Mouse (Mus musculus): ENCODE data around the gene Mnat1. TPM values are rescaled to one million over a fixed set of nuclear protein-coding genes. Genes with fewer than 3 reads are reported as not detected.

Mnat1 gene
- polyA plus RNA-seq, 1 experiment = 7.9 TPM

DNA sequence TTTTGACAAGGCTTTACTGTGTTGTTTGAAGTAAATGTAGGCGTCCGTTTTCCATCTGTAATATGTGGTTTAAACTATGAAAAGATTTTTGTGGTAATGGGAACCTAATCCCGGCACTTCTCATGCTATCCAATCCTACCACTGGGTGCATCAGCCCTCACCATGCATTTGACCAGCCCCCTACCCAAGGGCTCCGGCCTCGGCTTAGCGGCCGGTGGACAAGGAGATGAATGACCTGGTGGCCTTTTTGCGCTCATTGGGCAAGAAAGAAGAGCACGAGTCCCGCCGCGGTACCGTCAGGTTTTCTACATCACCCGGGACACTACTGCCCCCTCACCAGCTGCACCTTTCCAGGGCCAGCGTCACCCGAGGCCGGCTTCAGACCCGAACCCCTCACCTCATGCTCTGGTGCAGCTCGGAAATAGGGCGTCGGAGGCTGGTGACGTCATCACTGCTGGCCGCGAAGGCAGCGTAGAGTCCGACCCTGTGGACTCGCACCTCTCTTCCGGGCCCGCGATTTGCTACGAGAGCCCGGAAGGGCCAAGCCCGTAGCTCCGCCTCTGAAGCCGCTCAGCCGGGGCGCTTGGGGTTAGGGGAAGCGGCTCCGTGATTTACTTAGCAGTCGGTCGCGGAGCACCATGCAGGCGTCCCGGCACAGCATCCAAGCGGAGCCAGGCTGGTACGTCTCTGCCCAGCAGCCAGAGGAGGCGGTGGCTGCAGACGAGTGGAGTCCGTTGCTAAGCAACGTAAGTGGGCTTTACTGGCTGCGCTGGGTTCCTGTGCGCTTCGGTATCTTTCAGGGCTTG lies 163.0 kb downstream of the Mnat1 start, which contains the start of the genes Trmt5 and Slc38a6:
TSS of gene Trmt5 (minus strand) at position 424 of the 806 bp plus-strand sequence.
TSS of gene Slc38a6 (plus strand) at position 493 of the 806 bp plus-strand sequence.
- Histone ChIP-seq H3K4me1 (ENCODE audit: control insufficient read depth, insufficient read depth, low read length) (peaks cover 13% of the 10 kb centered on the region), H3K36me3 (ENCODE audit: control insufficient read depth, insufficient read depth, low read length) (no peaks in the 10 kb centered on the region), H3K4me3 (ENCODE audit: insufficient read depth, low read depth, low read length) (peak within 1 kb of the TSS; percentile 67), H3K27ac (ENCODE audit: insufficient read depth, low read depth, low read length) (peak within 1 kb of the TSS; percentile 60), H3K27me3 (replicated peaks; ENCODE audit: control insufficient read depth, insufficient read depth, low read length) (no peaks in the 10 kb centered on the region)
- no peak for TF ChIP-seq POLR2A (IDR thresholded peaks at IDR 0.05; ENCODE audit: low read depth, low read length)
- TF ChIP-seq CTCF (conservative IDR thresholded peaks at IDR 0.05; ENCODE audit: insufficient read depth, insufficient read length, low read depth, low read length) = no peak
- under 1% methylated on average over 53 of the region's 53 CpGs for WGBS
- peak; percentile 96 for DNase-seq

DNA sequence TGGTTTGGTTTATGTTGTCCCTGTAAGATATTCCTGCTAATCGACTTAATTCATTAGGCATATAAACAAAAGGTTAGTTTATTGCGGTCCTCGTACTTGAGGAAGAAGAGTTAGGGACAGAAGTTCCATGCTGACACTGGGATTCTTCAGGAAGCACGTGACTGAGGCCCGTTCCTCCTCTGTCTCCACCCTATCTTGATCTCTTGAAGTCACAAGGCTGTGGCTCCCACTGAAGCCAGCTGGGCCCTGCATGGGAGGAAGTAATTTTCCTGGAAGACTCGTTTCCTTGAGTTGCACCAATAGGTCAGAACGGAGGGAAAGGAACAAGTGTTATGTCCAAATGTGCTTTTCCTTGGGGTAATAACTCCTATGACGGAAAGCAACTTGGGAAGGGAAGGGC lies 164.1 kb downstream of the Mnat1 start:
- H3K27me3 ChIP-seq (replicated peaks; ENCODE audit: control insufficient read depth, insufficient read depth, low read length) = no peaks in the 10 kb centered on the region
- peak; percentile 72 for DNase-seq
- peak overlapping the region; percentile 16; the same call in 1 of the 2 replicates for H3K27ac ChIP-seq (ENCODE audit: insufficient read depth, low read depth, low read length)
- peaks cover 13% of the 10 kb centered on the region for H3K4me1 ChIP-seq (ENCODE audit: control insufficient read depth, insufficient read depth, low read length)
- no peak for TF ChIP-seq CTCF (conservative IDR thresholded peaks at IDR 0.05; ENCODE audit: insufficient read depth, insufficient read length, low read depth, low read length)
- no peak for TF ChIP-seq POLR2A (IDR thresholded peaks at IDR 0.05; ENCODE audit: low read depth, low read length)
- WGBS = 38% methylated on average over 8 of the region's 8 CpGs
- H3K36me3 ChIP-seq (ENCODE audit: control insufficient read depth, insufficient read depth, low read length) = peaks cover 4% of the 10 kb centered on the region
- peak overlapping the region; percentile 67; the same call in 1 of the 2 replicates for H3K4me3 ChIP-seq (ENCODE audit: insufficient read depth, low read depth, low read length)

DNA sequence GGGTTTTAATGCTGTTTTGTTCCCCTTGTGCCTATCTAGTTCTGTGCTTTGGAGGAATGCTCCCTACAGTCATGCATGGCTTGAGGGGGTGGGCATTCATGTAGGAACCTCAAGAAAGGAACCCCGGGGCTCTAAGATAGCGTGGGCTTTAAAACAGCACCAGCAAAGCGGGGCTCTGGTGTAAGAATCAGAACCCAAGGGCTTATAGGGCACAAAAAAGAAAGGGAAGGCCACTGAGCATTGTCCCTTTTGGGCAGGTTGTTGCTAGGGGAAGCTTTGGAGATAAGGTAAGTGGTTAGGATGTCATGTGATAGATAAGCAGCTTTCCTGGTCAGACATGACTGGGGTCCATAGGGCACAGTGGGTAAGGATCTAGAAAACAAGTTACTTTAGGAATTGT lies 165.1 kb downstream of the Mnat1 start:
- DNase-seq = no peak
- peaks cover 4% of the 10 kb centered on the region for H3K36me3 ChIP-seq (ENCODE audit: control insufficient read depth, insufficient read depth, low read length)
- 81% methylated on average over 3 of the region's 3 CpGs for WGBS
- H3K27me3 ChIP-seq (replicated peaks; ENCODE audit: control insufficient read depth, insufficient read depth, low read length) = no peaks in the 10 kb centered on the region
- no peak overlapping the region for H3K4me3 ChIP-seq (ENCODE audit: insufficient read depth, low read depth, low read length)
- H3K4me1 ChIP-seq (ENCODE audit: control insufficient read depth, insufficient read depth, low read length) = peaks cover 13% of the 10 kb centered on the region
- H3K27ac ChIP-seq (ENCODE audit: insufficient read depth, low read depth, low read length) = no peak overlapping the region
- no peak for TF ChIP-seq POLR2A (IDR thresholded peaks at IDR 0.05; ENCODE audit: low read depth, low read length)
- no peak for TF ChIP-seq CTCF (conservative IDR thresholded peaks at IDR 0.05; ENCODE audit: insufficient read depth, insufficient read length, low read depth, low read length)

DNA sequence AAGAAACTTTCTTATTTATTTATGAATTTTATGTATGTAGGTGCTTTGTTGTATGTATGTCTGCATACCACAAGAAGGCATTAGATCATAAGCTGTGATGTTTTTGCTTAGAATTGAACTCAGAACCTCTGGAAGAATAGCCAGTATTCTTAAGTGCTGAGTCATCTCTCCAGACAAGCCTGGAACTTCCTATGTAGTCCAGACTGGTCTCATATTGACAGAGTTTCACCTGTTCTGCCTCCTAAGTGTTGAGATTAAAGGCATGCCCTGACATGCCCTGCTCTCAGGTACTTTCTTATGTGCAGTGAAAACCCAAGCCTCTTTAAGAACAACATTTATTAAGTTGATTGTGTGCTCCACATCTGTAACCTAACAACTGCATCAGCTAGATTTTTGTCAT lies 171.4 kb downstream of the Mnat1 start:
- Histone ChIP-seq H3K4me1 (ENCODE audit: control insufficient read depth, insufficient read depth, low read length) (no peaks in the 10 kb centered on the region), H3K36me3 (ENCODE audit: control insufficient read depth, insufficient read depth, low read length) (peaks cover 4% of the 10 kb centered on the region), H3K27ac (ENCODE audit: insufficient read depth, low read depth, low read length) (no peak overlapping the region), H3K27me3 (replicated peaks; ENCODE audit: control insufficient read depth, insufficient read depth, low read length) (no peaks in the 10 kb centered on the region), H3K4me3 (ENCODE audit: insufficient read depth, low read depth, low read length) (no peak overlapping the region)
- DNase-seq = no peak
- no peak for TF ChIP-seq CTCF (conservative IDR thresholded peaks at IDR 0.05; ENCODE audit: insufficient read depth, insufficient read length, low read depth, low read length)
- TF ChIP-seq POLR2A (IDR thresholded peaks at IDR 0.05; ENCODE audit: low read depth, low read length) = no peak

DNA sequence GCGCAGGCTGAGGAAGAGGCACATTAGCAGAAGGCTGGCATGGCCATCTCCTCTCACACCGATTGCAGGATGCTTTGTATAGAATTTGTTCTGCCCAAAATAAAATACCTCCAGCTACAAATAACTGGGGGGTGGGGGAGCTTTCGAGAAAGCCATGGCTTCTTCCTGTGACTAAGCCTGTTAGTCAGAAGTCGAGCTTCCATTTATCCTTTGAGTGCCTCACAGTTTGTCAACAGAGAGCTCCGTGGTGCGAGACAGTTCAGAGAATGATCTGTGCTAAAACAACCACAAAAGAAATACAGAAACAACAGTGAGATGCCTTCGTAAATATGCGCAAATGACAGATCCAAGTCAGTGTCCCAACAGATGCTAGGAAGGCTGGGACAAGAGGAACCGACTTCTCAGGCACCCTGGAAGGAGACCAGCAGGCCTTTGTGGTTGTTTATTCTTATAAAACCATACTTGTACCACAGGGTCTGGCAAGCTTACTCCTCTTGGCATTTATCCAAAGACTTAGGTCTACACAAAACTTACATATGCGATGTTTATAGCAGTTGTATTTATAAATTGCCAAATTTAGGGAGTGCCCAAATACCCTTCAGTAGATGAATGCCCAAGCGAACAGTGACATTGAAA lies 172.1 kb downstream of the Mnat1 start:
- TF ChIP-seq POLR2A (IDR thresholded peaks at IDR 0.05; ENCODE audit: low read depth, low read length) (no peak), CTCF (conservative IDR thresholded peaks at IDR 0.05; ENCODE audit: insufficient read depth, insufficient read length, low read depth, low read length) (no peak)
- no peaks in the 10 kb centered on the region for H3K4me1 ChIP-seq (ENCODE audit: control insufficient read depth, insufficient read depth, low read length)
- 92% methylated on average over 11 of the region's 11 CpGs for WGBS
- H3K27me3 ChIP-seq (replicated peaks; ENCODE audit: control insufficient read depth, insufficient read depth, low read length) = no peaks in the 10 kb centered on the region
- no peak overlapping the region for H3K4me3 ChIP-seq (ENCODE audit: insufficient read depth, low read depth, low read length)
- H3K36me3 ChIP-seq (ENCODE audit: control insufficient read depth, insufficient read depth, low read length) = peaks cover 4% of the 10 kb centered on the region
- H3K27ac ChIP-seq (ENCODE audit: insufficient read depth, low read depth, low read length) = no peak overlapping the region
- DNase-seq = no peak

DNA sequence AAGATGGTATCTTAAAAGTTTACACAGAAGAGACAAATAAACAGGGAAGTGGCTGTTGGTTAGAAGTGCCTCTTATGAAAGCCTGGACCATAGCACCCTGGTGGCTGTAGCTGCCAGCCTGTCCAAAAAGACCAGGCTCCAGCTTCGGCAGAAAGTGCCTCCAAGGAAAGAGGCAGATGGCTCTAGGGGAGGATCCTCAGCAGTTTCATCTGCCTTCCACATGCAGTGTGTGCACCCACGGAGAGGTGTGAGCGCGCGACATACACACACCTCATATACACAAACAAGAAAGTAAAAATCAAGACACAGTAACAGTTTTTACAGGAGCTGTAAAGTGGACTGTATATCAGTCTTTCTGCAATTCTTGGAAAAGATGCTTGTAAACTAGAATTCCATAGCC lies 175.1 kb downstream of the Mnat1 start:
- no peak for TF ChIP-seq POLR2A (IDR thresholded peaks at IDR 0.05; ENCODE audit: low read depth, low read length)
- no peak for TF ChIP-seq CTCF (conservative IDR thresholded peaks at IDR 0.05; ENCODE audit: insufficient read depth, insufficient read length, low read depth, low read length)
- H3K27me3 ChIP-seq (replicated peaks; ENCODE audit: control insufficient read depth, insufficient read depth, low read length) = no peaks in the 10 kb centered on the region
- H3K27ac ChIP-seq (ENCODE audit: insufficient read depth, low read depth, low read length) = no peak overlapping the region
- 92% methylated on average over 5 of the region's 5 CpGs for WGBS
- no peaks in the 10 kb centered on the region for H3K4me1 ChIP-seq (ENCODE audit: control insufficient read depth, insufficient read depth, low read length)
- no peak overlapping the region for H3K4me3 ChIP-seq (ENCODE audit: insufficient read depth, low read depth, low read length)
- DNase-seq = no peak
- no peaks in the 10 kb centered on the region for H3K36me3 ChIP-seq (ENCODE audit: control insufficient read depth, insufficient read depth, low read length)

DNA sequence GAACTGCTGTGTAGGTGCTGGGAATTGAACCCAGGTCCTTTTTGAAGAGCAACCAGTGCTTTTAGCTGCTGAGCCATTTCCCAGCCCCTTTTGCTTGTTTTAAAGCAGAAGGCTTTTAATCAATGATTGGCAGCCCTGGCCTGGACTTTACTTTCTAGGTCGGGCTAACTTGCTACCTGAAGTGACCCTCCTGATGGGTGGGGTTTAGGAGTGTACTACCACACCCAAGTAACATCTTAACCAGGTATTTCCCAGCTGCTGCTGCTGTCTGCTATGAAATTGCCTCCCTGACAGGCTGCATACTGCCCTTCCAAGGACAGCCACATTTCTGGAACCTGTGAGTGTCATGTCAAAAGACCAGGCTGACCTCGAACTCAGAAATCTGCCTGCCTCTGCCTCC lies 177.0 kb downstream of the Mnat1 start:
- 61% methylated on average over 2 of the region's 2 CpGs for WGBS

More for the DNA sequence above, 177.0 kb downstream of the Mnat1 start:
- Histone ChIP-seq H3K36me3 (ENCODE audit: control insufficient read depth, insufficient read depth, low read length) (no peaks in the 10 kb centered on the region), H3K4me3 (ENCODE audit: insufficient read depth, low read depth, low read length) (no peak overlapping the region), H3K4me1 (ENCODE audit: control insufficient read depth, insufficient read depth, low read length) (peaks cover 3% of the 10 kb centered on the region; the same call in 1 of the 2 replicates), H3K27ac (ENCODE audit: insufficient read depth, low read depth, low read length) (no peak overlapping the region), H3K27me3 (replicated peaks; ENCODE audit: control insufficient read depth, insufficient read depth, low read length) (no peaks in the 10 kb centered on the region)
- DNase-seq = peak; percentile 88
- no peak for TF ChIP-seq CTCF (conservative IDR thresholded peaks at IDR 0.05; ENCODE audit: insufficient read depth, insufficient read length, low read depth, low read length)
- no peak for TF ChIP-seq POLR2A (IDR thresholded peaks at IDR 0.05; ENCODE audit: low read depth, low read length)
